Mouse (Mus musculus) Patski (cell line): ENCODE measurements at regions not wholly inside any gene's neighbourhood (a gene's known extent, or its start where the extent isn't known, plus 50 kb on each side); places are given as distances from the start of the nearest gene placed in this dataset.
A peak's percentile ranks its signal among the peaks of the same experiment; 100 is the strongest.

Experiments
- ATAC-seq: fragments of 100-300 bp; one replicate; pipeline ENCODE4 v1.8.0; 2021
- CTCF ChIA-PET: fragments of 350-600 bp; sonication (Branson Sonifier 250); formaldehyde crosslinking; loops from one replicate; lab custom pipeline; 2022; ENCODE audit warnings: inconsistent platforms; lab: Charles Lee
- POLR2A ChIA-PET: fragments of 350-600 bp; sonication (Branson Sonifier 250); formaldehyde crosslinking; loops from one replicate; lab custom pipeline; 2022; ENCODE audit warnings: antibody characterized with exemption, inconsistent platforms; lab: Charles Lee
- DNase-seq: peaks from one replicate; pipeline ENCODE4 v3.0.0-alpha.2; 2011; ENCODE audit warnings: low read depth, low spot score
- H3K27me3 ChIP-seq: fragments of 371-371 bp; one replicate; pipeline ENCODE4 v1.5.1; 2021
- CTCF ChIP-seq: fragments of 100-300 bp; IDR thresholded peaks from one replicate; pipeline ENCODE4 v1.5.1; 2021
- in situ Hi-C: fragments of 300-500 bp; cut with MboI; formaldehyde crosslinking; loops from 3 replicates; pipeline ENCODE4 v1.11.1; 2018; ENCODE audit warnings: low pct_unique_long_range_greater_than_20kb, mixed read lengths

DNA sequence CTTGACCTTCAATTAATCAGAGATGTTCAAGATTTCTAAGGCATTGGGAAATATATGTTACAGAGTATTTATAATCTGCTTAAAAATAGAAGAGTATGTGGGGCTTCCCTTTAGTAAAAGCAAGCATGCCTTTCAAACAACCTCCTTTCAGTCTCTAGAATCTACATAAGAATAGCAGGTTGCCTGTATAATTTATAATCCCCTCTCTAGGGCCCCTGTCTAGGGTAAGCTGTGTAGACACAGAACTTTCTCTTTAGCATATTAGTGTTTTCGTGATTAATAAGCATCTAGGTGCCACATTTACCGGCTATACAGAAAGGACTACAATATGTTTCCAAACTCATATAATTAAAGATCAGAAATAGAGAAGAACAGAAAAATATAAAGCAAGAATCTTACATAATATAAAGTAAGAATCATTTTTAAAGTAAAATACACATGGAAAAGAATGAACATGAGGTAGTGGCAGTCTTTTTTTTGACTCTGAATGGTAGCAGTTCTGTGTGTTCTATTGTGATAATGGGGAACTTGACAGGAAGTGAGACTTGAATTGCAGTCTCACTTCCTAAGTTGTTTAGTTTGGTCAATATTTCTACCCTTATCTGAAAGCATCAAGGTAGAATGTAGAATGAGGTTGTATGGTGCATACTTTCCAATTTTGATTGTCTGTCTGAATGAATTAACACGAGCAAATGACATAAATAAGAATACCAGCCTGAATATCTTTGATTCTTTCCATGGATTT is 250.8 kb downstream of the Casp12 start:
- ChIA-PET CTCF (no interaction called here), POLR2A (no interaction called here)
- ATAC-seq, result no peak
- in situ Hi-C loops, result no loop called here
- no peak for DNase-seq
- TF ChIP-seq CTCF, result no peak
- no peaks in the 10 kb centered on the region for H3K27me3 ChIP-seq

GRCm38 (mm10) chr9:5604019-5604418 is 258.8 kb downstream of the Casp12 start:
- DNase-seq (no peak), ATAC-seq (no peak)
- in situ Hi-C loops, result no loop called here
- no peak for TF ChIP-seq CTCF
- ChIA-PET CTCF (no interaction called here), POLR2A (no interaction called here)
- no peaks in the 10 kb centered on the region for H3K27me3 ChIP-seq

GRCm38 (mm10) chr9:5605015-5605414 is 259.8 kb downstream of the Casp12 start:
- no peaks in the 10 kb centered on the region for H3K27me3 ChIP-seq
- in situ Hi-C loops, result no loop called here
- ATAC-seq (no peak), DNase-seq (no peak)
- no peak for TF ChIP-seq CTCF
- ChIA-PET POLR2A (no interaction called here), CTCF (interaction anchor here (0.8 kb wide), 1 partner anchor 232 kb away, joined by 3 read pairs; no protein-coding TSS in a partner anchor)

DNA sequence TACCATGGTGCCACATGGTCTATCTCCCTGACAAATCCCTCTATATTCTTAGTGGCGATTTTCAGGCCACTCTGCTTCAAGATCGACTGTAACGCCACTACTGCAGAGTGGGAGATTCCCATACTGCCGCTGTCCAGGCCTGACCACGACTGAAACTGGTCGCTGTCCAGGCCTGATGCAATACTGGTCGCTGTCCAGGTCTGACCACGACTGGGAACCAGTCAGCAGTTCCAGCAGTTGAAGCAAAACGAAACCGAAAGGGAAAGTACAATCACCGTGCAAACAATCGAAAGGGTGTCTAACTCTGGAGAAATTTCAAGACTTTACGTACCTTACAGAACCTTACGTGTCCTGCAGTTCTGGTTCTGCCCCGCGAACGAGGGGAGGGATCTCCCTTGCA is 271.5 kb downstream of the Casp12 start:
- TF ChIP-seq CTCF, result no peak
- H3K27me3 ChIP-seq, result no peaks in the 10 kb centered on the region
- ATAC-seq (no peak), DNase-seq (no peak)
- ChIA-PET CTCF (no interaction called here), POLR2A (no interaction called here)
- in situ Hi-C loops, result no loop called here

GRCm38 (mm10) chr9:5623396-5623795 is 278.2 kb downstream of the Casp12 start:
- POLR2A ChIA-PET, result no interaction called here
- ATAC-seq (no peak), DNase-seq (no peak)
- no peak for TF ChIP-seq CTCF
- in situ Hi-C loops, result no loop called here
- CTCF ChIA-PET, result interaction anchor here (1.6 kb wide), 1 partner anchor 12 kb away, joined by 6 read pairs; no protein-coding TSS in a partner anchor
- no peaks in the 10 kb centered on the region for H3K27me3 ChIP-seq

DNA sequence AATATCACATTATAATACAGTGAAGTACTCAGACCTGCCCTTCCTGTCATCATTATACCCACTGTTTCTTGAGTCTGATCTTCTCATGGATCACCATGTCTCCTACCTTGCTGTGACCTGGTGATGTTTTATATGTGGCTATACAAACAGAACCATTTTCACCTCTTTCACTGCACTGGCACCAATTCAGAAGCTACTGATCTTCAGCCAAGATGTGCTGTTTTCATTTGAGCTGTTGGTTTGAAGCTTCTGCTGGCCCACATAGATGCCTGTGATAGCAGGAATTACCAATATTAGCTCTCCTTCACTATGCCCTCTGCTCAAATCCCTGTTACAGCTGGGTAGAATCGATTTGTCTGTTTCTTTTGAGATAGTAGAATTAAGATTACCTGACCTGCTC is 282.3 kb downstream of the Casp12 start:
- TF ChIP-seq CTCF, result no peak
- DNase-seq, result no peak
- ChIA-PET CTCF (no interaction called here), POLR2A (no interaction called here)
- ATAC-seq, result no peak
- in situ Hi-C loops, result loop anchor here (25.0 kb wide), 1 partner anchor 1090 kb away; no protein-coding TSS in a partner anchor
- no peaks in the 10 kb centered on the region for H3K27me3 ChIP-seq

- DNase-seq (no peak), ATAC-seq (no peak)
- TF ChIP-seq CTCF, result no peak
- in situ Hi-C loops, result loop anchor here (25.0 kb wide), 1 partner anchor 1097 kb away; no protein-coding TSS in a partner anchor
- POLR2A ChIA-PET, result no interaction called here
- H3K27me3 ChIP-seq, result no peaks in the 10 kb centered on the region
- CTCF ChIA-PET, result interaction anchor here (1.0 to 1.6 kb wide), 4 partner anchors 10 to 91 kb away, joined by 3 to 6 read pairs (median 4); no protein-coding TSS in a partner anchor
Observed at GRCm38 (mm10) chr9:5634461-5634953, 289.3 kb downstream of the Casp12 start.

DNA sequence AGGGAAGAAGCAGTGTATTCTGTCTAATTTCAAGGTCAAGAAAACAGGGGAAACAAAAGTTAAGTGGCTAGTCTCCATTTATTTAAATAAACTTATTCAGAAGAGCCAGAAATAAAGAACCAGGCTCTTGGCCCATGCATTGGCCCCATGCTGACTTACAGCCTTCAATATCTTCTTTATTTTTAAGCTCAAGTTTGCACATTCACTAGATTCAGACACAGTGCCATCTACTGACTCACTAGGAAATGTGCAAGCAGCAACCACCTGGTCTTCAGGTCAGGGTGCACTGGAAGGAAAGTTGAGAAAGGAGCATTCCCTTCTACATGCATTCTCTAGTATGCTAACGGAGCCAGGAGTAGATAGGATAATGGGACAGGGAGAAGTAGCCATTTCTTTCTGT is 289.7 kb downstream of the Casp12 start:
- POLR2A ChIA-PET, result no interaction called here
- in situ Hi-C loops, result loop anchor here (25.0 kb wide), 1 partner anchor 1098 kb away; no protein-coding TSS in a partner anchor
- DNase-seq, result no peak
- TF ChIP-seq CTCF, result peak; percentile 75
- no peaks in the 10 kb centered on the region for H3K27me3 ChIP-seq
- peak; percentile 62 for ATAC-seq
- CTCF ChIA-PET, result interaction anchor here (1.0 to 1.6 kb wide), 3 partner anchors 11 to 14 kb away, joined by 3 to 6 read pairs (median 5); no protein-coding TSS in a partner anchor

GRCm38 (mm10) chr9:5663886-5664285 is 318.7 kb downstream of the Casp12 start:
- in situ Hi-C loops, result no loop called here
- DNase-seq (no peak), ATAC-seq (no peak)
- CTCF ChIA-PET, result no interaction called here
- no peak for TF ChIP-seq CTCF
- POLR2A ChIA-PET, result no interaction called here
- H3K27me3 ChIP-seq, result no peaks in the 10 kb centered on the region

DNA sequence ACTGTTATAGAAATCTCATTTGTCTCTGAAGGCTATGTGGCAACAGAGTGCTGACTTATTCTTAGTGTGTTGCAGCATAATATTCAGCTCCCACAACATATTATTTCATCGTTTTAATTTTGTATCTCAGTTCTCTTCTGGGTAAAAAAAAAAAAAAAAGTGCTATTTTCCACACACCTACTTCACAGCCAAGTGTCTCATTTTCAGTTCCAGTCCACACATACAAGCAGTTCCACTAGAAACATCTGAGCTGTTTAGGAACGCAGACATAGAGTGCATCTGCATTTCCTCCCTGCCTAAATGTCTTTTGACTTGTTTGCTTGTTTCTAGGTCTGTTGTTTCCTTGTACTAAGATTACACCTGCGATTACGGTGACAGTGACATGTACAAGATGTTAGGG is 328.3 kb downstream of the Casp12 start:
- DNase-seq (no peak), ATAC-seq (no peak)
- H3K27me3 ChIP-seq, result no peaks in the 10 kb centered on the region
- no peak for TF ChIP-seq CTCF
- ChIA-PET CTCF (interaction anchor here (2.5 kb wide), 1 partner anchor 10 kb away, joined by 7 read pairs; no protein-coding TSS in a partner anchor), POLR2A (interaction anchor here (0.7 kb wide), 1 partner anchor 837 kb away, joined by 3 read pairs; no protein-coding TSS in a partner anchor)
- in situ Hi-C loops, result no loop called here

DNA sequence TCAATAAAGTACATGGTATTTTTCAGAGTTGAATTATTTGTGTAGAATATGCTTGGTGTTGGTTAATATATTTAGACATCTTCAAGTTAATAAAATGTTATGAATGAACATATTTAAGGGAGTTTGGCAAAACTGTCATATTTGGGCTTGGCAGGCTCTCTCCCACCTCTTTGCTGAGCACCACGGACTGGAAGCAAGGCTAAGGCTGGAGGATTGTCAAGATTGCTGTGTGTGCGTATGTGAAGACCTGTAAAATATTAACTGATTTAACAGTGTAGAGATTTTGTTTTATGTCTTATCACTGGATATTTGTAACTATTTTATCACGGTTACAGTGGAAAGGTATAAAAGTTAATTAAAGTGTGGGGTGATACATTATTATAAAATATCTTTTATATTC is 363.3 kb downstream of the Casp12 start:
- no peak for TF ChIP-seq CTCF
- ChIA-PET CTCF (no interaction called here), POLR2A (interaction anchor here (0.6 kb wide), 1 partner anchor 164 kb away, joined by 6 read pairs; no protein-coding TSS in a partner anchor)
- in situ Hi-C loops, result no loop called here
- ATAC-seq (no peak), DNase-seq (no peak)
- H3K27me3 ChIP-seq, result no peaks in the 10 kb centered on the region
